Mouse (Mus musculus): ENCODE data around the gene Tspan4. TPM values are rescaled to one million over a fixed set of nuclear protein-coding genes. Genes with fewer than 3 reads are reported as not detected.
A peak's percentile ranks its signal among the peaks of the same experiment; 100 is the strongest.
"Not testable (repeated sequence)": the region's sequence is repeated elsewhere in the genome, so short reads cannot be mapped to it uniquely, and the experiment has no call there.

The Tspan4 gene
- polyA plus RNA-seq, 1 experiment from 2014 or later = 47.7 TPM

DNA sequence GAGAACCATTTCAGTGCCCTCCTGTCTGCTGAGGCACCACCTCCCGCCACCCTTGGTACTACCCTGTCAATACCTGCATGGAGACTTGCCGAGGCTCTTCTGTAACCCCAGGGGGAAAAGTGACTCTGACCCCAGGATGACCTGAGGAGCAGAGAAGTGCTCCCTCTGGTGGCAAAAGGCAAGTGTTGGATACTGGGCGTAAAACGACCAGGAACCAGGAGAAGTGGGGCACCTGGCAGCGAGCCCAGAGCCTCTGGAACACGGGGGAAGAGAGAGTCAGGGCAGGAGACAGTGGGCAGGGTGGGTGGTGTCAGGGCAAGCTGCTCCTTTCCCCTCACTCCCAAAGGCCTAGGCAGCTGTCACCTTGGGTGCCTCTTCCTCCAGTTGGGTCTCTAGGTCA is 34.4 kb upstream of the Tspan4 start:
- H3K4me1 ChIP-seq (replicated peaks) = peaks cover 78% of the 10 kb centered on the region
- WGBS (ENCODE audit: insufficient replicate concordance) = 33% methylated on average over 6 of the region's 6 CpGs

DNA sequence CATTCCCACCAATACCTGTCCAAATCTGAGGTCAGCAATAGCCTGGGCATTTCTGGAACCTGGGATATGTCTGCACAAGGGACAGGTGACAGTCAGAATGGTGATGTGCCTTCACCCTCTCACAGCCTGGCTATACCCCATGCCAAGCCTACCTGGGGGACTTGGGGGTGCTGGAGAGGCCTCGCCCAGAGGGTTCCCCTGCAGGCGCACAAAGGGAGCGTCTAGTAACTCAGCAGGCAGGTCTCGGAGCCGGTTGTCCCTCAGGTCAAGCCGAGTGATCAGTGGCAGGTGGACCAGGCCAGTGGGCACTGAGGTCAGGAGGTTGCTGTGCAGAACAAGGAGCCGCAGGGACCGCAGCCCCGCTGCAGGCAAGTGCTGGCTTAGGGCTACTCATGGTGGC is 33.6 kb upstream of the Tspan4 start:
- Histone ChIP-seq H3K4me1 (replicated peaks) (peaks cover 75% of the 10 kb centered on the region), H3K36me3 (replicated peaks) (peaks cover 47% of the 10 kb centered on the region), H3K9me3 (replicated peaks) (no peaks in the 10 kb centered on the region), H3K4me3 (replicated peaks) (peak overlapping the region; percentile 68; the same call in 1 of the 2 replicates), H3K27me3 (no peaks in the 10 kb centered on the region), H3K4me2 (peak overlapping the region; percentile 94), H3K27ac (replicated peaks) (no peak overlapping the region), H3K9ac (no peak overlapping the region; the same call in 1 of the 2 replicates)
- ATAC-seq (ENCODE audit: insufficient read depth) = no peak
- WGBS (ENCODE audit: insufficient replicate concordance) = 86% methylated on average over 9 of the region's 9 CpGs

More for the DNA sequence above, 34.4 kb upstream of the Tspan4 start:
- no peaks in the 10 kb centered on the region for H3K9me3 ChIP-seq (replicated peaks)
- H3K4me3 ChIP-seq (replicated peaks) = no peak overlapping the region
- no peak for ATAC-seq (ENCODE audit: insufficient read depth)
- H3K9ac ChIP-seq = no peak overlapping the region
- H3K36me3 ChIP-seq (replicated peaks) = peaks cover 47% of the 10 kb centered on the region
- H3K27ac ChIP-seq (replicated peaks) = no peak overlapping the region
- H3K4me2 ChIP-seq = no peak overlapping the region
- H3K27me3 ChIP-seq = no peaks in the 10 kb centered on the region

DNA sequence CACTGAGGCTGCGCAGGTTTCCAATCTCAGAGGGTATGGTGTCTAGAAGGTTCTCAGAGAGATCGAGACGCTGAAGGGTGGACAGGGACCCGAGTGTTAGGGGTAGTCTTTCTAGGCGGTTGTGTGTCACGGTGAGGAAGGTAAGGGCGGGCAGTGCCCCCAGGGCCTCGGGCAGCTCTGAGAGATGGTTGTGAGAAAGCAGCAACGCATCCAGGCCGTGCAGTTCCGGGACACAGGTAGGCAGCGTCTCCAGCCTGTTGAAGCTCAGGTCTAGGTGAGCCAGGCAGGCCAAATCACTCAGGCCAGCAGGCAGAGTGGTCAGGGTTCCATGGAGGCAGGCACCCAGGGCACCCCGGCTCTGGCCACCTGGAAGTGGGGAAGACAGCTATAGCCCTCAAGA is 32.8 kb upstream of the Tspan4 start:
- 86% methylated on average over 13 of the region's 13 CpGs for WGBS (ENCODE audit: insufficient replicate concordance)
- Histone ChIP-seq H3K4me2 (peak overlapping the region; percentile 94), H3K9me3 (replicated peaks) (no peaks in the 10 kb centered on the region), H3K36me3 (replicated peaks) (peaks cover 47% of the 10 kb centered on the region), H3K27me3 (no peaks in the 10 kb centered on the region), H3K27ac (replicated peaks) (peak overlapping the region; percentile 82; the same call in 1 of the 2 replicates), H3K4me1 (replicated peaks) (peaks cover 74% of the 10 kb centered on the region), H3K9ac (peak overlapping the region; percentile 75), H3K4me3 (replicated peaks) (peak overlapping the region; percentile 68)
- no peak for ATAC-seq (ENCODE audit: insufficient read depth)

DNA sequence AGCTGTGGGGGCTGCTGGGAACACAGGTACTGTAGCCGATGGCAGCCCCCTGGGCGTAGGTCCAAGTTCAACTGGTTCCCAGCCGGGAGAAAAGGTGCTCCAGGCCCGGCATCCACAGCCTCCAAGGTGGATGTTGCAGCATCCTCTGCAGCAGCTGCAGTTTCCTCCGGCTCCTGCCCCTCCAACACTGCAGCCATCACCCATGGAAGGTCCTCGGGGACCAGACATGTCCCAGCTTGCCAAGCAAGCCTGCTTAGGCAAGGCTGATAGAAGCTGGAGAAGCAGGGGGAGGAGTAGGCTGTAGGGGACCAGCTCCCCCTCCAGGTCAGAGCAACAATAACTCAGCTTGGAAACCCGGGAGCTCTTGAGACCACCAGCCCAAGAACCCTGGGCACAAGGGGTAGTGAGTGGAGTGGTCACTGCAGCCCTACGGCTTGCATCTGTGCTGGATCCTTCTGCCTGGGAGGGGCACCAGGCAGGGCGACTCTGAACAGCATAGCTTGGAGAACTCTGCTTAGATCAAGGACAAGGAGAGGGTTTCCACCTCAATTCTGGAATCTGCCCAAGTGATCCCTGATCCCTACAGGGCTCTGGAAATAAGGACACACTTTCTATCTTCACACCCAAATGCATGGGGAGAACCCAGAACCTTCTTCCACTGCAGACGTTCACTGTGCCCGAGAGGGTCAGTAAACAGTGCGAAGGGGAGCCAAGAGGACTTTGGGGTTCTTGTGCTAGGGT is 31.8 kb upstream of the Tspan4 start:
- peaks cover 42% of the 10 kb centered on the region for H3K36me3 ChIP-seq (replicated peaks)
- H3K4me3 ChIP-seq (replicated peaks) = peak overlapping the region; percentile 68
- H3K27me3 ChIP-seq = no peaks in the 10 kb centered on the region
- 20% methylated on average over 12 of the region's 12 CpGs for WGBS (ENCODE audit: insufficient replicate concordance)
- no peaks in the 10 kb centered on the region for H3K9me3 ChIP-seq (replicated peaks)
- H3K9ac ChIP-seq = peak overlapping the region; percentile 75
- peak overlapping the region; percentile 82 for H3K27ac ChIP-seq (replicated peaks)
- peak overlapping the region; percentile 94 for H3K4me2 ChIP-seq
- ATAC-seq (ENCODE audit: insufficient read depth) = no peak; the same call in none of the 2 replicates
- H3K4me1 ChIP-seq (replicated peaks) = peaks cover 68% of the 10 kb centered on the region

DNA sequence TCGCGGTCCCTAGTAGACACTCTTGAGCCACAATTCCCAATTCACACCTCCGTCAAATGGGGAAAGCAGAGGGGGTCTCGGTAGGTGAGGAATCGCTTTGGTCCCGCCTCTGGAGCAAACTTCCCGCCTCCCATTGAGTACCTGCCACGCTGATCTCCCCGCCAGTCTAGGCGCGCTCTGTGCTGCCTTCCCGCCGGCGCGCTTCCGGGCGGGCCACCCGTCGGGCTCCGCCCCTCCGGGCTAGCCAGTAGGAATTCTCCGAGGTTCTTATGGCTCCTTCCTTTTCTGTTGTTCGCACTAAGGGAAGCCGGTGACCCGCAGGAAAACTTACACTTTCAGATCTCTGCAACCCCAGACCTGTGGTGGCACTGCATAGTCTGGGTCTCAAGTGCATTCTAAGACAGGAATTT is 31.2 kb upstream of the Tspan4 start, which contains the start of gene Pidd1:
Gene Pidd1, minus strand, starts transcription at position 198 of the 410 bp plus-strand sequence.
- H3K27ac ChIP-seq (replicated peaks) = peak within 1 kb of the TSS; percentile 82
- H3K27me3 ChIP-seq = no peaks in the 10 kb centered on the region
- H3K9ac ChIP-seq = peak within 1 kb of the TSS; percentile 75
- under 1% methylated on average over 25 of the region's 25 CpGs for WGBS (ENCODE audit: insufficient replicate concordance)
- H3K36me3 ChIP-seq (replicated peaks) = peaks cover 41% of the 10 kb centered on the region
- H3K4me3 ChIP-seq (replicated peaks) = peak within 1 kb of the TSS; percentile 68
- ATAC-seq (ENCODE audit: insufficient read depth) = peak; percentile 60
- peaks cover 70% of the 10 kb centered on the region for H3K4me1 ChIP-seq (replicated peaks)
- H3K4me2 ChIP-seq = peak within 1 kb of the TSS; percentile 94
- H3K9me3 ChIP-seq (replicated peaks) = no peaks in the 10 kb centered on the region

DNA sequence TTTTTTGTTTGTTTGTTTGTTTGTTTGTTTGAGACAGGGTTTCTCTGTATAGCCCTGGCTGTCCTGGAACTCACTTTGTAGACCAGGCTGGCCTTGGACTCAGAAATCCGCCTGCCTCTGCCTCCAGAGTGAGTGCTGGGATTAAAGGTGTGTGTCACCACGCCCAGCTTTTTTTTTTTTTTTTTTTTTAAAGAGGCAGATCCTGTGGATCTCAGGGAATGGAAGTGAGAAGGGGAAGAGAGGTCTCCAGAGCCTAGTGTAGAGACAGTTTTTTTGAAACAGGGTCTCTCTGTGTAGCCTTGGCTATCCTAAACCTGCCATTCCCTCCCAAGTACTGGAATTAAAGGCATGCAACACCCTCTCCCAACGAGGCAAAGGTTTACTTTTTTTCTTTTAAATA is 28.7 kb upstream of the Tspan4 start:
- WGBS (ENCODE audit: insufficient replicate concordance) = 70% methylated on average over 3 of the region's 3 CpGs
- H3K27ac ChIP-seq (replicated peaks); ATAC-seq (ENCODE audit: insufficient read depth); H3K9me3 ChIP-seq (replicated peaks); H3K27me3 ChIP-seq: not testable (repeated sequence)
- Histone ChIP-seq H3K4me3 (replicated peaks) (peak overlapping the region; percentile 77), H3K36me3 (replicated peaks) (peaks cover 41% of the 10 kb centered on the region), H3K4me1 (replicated peaks) (peaks cover 83% of the 10 kb centered on the region), H3K9ac (0 out of 2 replicates have a peak overlapping the region, but pooled peaks have one; percentile 80), H3K4me2 (peak overlapping the region; percentile 80)

DNA sequence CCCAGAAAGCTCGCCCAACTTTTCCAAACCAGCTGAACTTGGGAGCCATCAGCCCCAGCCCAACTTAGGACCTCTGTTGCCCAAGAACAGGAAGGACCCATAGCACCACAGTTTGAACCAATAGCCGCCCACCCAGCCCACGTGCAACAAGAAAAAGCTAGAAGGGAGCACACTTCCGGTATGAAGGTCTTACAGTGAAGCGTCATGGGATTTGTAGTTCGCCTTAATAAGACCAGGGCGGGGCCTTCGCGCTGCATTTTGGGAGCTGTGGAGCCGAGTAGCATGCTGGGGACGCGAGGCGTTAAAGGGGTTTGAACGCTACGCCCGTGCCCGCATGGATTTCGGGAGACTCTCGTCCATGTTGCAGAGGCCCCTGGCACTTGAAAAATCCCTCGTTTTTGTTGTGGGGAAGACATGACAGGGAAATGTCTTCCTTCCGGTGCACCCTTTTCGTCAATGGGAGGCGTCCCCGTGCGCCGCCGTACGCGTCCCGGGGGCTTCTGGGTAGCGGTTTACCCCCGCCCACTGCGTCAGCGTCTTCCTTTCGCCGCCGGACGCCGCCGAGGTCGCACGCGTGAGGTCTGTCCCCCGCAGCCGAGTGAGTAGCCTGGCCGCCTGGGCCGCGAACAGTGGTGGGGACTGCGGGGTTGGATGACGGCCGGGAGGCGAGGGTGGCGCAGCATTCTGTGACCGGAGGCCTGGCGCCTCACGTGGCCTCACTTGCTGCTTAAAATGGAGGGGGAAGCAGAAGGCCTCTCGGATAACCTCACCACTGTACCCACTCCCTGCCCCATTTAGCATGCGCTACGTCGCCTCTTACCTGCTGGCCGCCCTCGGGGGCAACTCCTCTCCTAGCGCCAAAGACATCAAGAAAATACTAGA is 27.7 kb upstream of the Tspan4 start, which contains the start of gene Rplp2:
Gene Rplp2, plus strand, starts transcription at position 261 of the 882 bp plus-strand sequence.
- Histone ChIP-seq H3K36me3 (replicated peaks) (peaks cover 42% of the 10 kb centered on the region), H3K4me3 (replicated peaks) (peak within 1 kb of the TSS; percentile 77), H3K4me1 (replicated peaks) (peaks cover 82% of the 10 kb centered on the region), H3K27ac (replicated peaks) (peak within 1 kb of the TSS; percentile 85), H3K4me2 (peak within 1 kb of the TSS; percentile 80), H3K9me3 (replicated peaks) (no peaks in the 10 kb centered on the region), H3K27me3 (no peaks in the 10 kb centered on the region), H3K9ac (peak within 1 kb of the TSS; percentile 80)
- under 1% methylated on average over 63 of the region's 63 CpGs for WGBS (ENCODE audit: insufficient replicate concordance)
- ATAC-seq (ENCODE audit: insufficient read depth) = peak; percentile 86

DNA sequence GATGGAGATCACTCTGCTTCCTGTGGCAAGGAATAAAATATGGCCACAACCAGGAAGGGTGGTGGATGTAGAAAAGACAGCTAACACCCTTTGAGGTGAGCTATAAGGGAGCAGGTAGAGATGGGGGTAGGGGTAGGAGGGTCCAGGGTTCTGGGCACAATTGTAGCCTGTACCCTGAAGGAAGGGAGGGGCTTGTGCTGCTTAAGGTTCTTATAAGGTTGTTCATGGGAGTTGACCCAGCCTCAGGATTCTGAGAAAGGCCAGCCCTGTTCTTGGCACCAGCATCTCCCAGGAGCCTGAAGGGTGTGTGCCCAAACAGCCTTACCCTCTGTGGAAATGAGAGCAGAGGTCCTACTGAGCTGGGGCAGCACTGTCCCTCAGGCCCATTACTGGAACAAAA is 23.1 kb upstream of the Tspan4 start:
- Histone ChIP-seq H3K9ac (no peak overlapping the region), H3K9me3 (replicated peaks) (no peaks in the 10 kb centered on the region), H3K36me3 (replicated peaks) (peaks cover 41% of the 10 kb centered on the region), H3K4me1 (replicated peaks) (peaks cover 78% of the 10 kb centered on the region), H3K4me3 (replicated peaks) (no peak overlapping the region), H3K4me2 (no peak overlapping the region), H3K27me3 (no peaks in the 10 kb centered on the region), H3K27ac (replicated peaks) (0 out of 2 replicates have a peak overlapping the region, but pooled peaks have one; percentile 29)
- no peak for ATAC-seq (ENCODE audit: insufficient read depth)

DNA sequence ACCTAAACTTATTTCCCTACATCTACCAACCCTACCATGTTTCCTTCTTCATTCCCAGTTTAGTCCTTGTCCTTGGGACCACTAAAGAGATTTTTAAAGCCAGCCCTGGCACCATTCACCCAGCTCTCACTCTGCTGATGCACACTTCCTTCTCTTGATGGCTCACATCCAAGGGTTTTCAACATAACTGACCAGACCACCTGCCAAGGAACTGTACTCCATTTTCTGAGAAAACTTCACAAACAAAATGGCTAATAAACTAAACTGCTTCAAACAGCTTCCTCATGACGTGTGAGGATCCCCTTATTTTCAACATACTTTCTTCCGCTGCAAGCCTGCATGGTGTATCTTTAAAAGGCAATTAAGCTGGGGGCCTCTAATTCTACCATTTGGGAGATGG is 21.4 kb upstream of the Tspan4 start:
- Histone ChIP-seq H3K9ac (no peak overlapping the region), H3K9me3 (replicated peaks) (no peaks in the 10 kb centered on the region), H3K4me1 (replicated peaks) (peaks cover 74% of the 10 kb centered on the region), H3K27ac (replicated peaks) (0 out of 2 replicates have a peak overlapping the region, but pooled peaks have one; percentile 38), H3K27me3 (no peaks in the 10 kb centered on the region), H3K4me2 (no peak overlapping the region), H3K4me3 (replicated peaks) (no peak overlapping the region), H3K36me3 (replicated peaks) (peaks cover 38% of the 10 kb centered on the region)
- ATAC-seq (ENCODE audit: insufficient read depth) = no peak
- 65% methylated on average over 2 of the region's 2 CpGs for WGBS (ENCODE audit: insufficient replicate concordance)

DNA sequence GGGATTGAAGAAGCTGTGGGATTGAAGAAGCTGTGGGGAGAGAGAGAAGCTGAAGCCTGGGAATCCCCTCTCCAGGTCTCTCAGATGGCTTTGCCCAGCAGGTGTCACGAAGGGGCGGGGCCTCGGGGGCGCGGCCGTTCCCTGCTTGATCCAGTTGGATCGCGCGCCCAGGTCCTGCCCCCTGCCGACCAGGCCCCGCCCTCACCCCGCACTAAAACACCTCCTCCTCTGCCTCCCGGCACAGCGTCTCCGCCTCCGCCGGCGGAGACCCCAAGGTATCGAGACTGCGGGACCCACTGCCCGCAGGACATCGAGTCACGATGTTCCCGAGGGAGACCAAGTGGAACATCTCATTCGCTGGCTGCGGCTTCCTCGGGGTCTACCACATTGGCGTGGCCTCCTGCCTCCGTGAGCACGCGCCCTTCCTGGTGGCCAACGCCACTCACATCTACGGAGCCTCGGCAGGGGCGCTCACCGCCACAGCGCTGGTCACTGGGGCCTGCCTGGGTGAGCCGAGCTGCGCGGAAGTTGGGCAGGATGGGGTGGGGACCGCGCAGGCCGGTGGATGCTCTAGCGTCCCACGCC is 20.0 kb upstream of the Tspan4 start, which contains the start of gene Pnpla2:
Gene Pnpla2, plus strand, starts transcription at position 232 of the 585 bp plus-strand sequence.
- Histone ChIP-seq H3K27ac (replicated peaks) (peak within 1 kb of the TSS; percentile 89), H3K27me3 (peaks cover 14% of the 10 kb centered on the region), H3K4me1 (replicated peaks) (peaks cover 63% of the 10 kb centered on the region), H3K9ac (peak within 1 kb of the TSS; percentile 71), H3K36me3 (replicated peaks) (peaks cover 35% of the 10 kb centered on the region), H3K4me2 (peak within 1 kb of the TSS; percentile 99), H3K9me3 (replicated peaks) (no peaks in the 10 kb centered on the region), H3K4me3 (replicated peaks) (peak within 1 kb of the TSS; percentile 78)
- under 1% methylated on average over 45 of the region's 45 CpGs for WGBS (ENCODE audit: insufficient replicate concordance)
- ATAC-seq (ENCODE audit: insufficient read depth) = peak; percentile 88

Data from liver, embryonic 15.5 days (tissue).